Mouse (Mus musculus): Measurements from ENCODE around the gene Dcakd. TPM values are rescaled to one million over a fixed set of nuclear protein-coding genes. Genes with fewer than 3 reads are reported as not detected.

The Dcakd gene
- polyA plus RNA-seq, 1 experiment from 2014 or later = 163 TPM

DNA sequence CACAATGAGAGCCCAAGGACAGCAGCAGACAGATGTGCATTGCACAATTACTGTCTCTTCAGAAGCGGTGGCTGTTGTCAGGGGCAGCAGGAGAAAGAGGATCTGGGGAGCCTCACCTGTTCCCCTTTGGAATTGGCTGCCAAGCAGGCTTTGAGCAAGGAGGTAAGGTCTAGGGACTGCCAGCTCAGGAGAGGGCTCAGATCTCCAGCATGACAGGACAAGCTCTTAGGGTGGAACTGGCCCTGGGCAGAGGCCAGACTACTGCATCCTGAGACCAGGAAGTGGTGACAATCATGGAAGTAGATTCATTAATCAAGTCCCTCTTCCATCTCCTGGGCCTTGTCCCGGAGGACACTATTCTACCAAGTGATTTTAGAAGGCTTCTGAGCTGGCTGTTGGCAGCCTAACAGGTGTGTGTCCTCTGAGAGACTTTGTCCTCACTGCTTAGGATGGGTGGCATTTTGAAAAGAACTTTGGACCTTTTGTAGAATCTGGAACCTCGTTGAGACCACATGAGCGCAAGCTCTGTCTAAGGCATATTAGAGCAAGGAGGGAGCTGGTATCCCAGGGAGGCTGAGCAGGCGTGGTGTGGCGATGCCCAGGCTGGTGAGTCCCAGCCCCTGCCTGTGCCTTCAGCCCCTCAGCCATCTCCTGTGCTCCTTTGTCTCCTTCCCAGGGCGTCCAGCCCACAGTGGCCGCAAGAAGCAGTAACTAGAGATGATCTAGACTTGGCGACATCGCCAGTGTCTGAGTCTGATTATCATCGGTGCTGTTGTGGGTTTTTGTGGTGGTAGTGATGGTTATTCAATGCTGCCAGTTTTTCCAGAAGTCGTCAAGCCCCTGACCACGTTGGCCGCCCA is 38.3 kb upstream of the Dcakd start:
- H3K36me3 ChIP-seq = peaks cover 90% of the 10 kb centered on the region

DNA sequence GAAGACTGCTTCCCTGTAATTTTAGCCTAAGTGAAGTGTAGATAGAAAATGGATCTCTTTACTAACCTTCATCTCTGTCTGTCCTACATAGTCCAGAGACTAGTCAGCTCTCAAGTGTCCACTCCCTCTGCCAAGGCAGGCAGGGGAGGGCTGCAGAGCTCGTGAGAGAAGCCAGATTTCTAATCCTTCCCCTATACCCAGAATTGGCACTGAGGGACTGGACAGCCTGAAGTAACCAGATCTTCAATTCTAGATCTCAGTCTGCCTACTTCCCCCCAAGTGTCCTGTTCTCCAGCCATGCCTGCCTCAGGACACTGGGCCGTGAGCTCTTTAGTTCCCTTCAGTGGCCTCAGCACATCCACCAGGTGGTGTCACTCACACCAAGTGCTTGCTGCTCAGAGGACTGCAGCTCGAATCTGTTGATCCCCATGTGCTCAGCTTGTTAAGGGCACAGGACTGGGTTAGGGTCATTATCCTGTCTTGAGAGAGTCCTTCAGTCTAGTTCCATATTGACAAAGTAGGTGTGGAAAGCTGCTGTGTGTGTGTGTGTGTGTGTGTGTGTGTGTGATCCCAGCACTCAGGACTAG is 30.5 kb upstream of the Dcakd start:
- no peak for ATAC-seq (ENCODE audit: low FRiP score, low read depth)
- WGBS = 72% methylated on average over 3 of the region's 3 CpGs
- H3K36me3 ChIP-seq = peaks cover 85% of the 10 kb centered on the region
- H3K27ac ChIP-seq (replicated peaks) = no peak overlapping the region
- H3K9ac ChIP-seq (replicated peaks) = no peak overlapping the region
- H3K4me1 ChIP-seq = no peaks in the 10 kb centered on the region
- H3K27me3 ChIP-seq = no peaks in the 10 kb centered on the region
- no peak overlapping the region for H3K4me2 ChIP-seq (replicated peaks)
- H3K9me3 ChIP-seq = no peaks in the 10 kb centered on the region
- H3K4me3 ChIP-seq = no peak overlapping the region

More for the DNA sequence above, 38.3 kb upstream of the Dcakd start:
- no peaks in the 10 kb centered on the region for H3K27me3 ChIP-seq
- 96% methylated on average over 14 of the region's 14 CpGs for WGBS
- no peak overlapping the region for H3K27ac ChIP-seq (replicated peaks)
- H3K4me3 ChIP-seq = no peak overlapping the region
- no peak for ATAC-seq (ENCODE audit: low FRiP score, low read depth)
- H3K9ac ChIP-seq (replicated peaks) = no peak overlapping the region
- no peaks in the 10 kb centered on the region for H3K9me3 ChIP-seq
- no peak overlapping the region for H3K4me2 ChIP-seq (replicated peaks)
- H3K4me1 ChIP-seq = no peaks in the 10 kb centered on the region

GRCm38 (mm10) chr11:103056636-103057035 is 28.5 kb upstream of the Dcakd start:
- Histone ChIP-seq H3K27me3 (no peaks in the 10 kb centered on the region), H3K27ac (replicated peaks) (no peak overlapping the region), H3K4me3 (no peak overlapping the region), H3K4me1 (no peaks in the 10 kb centered on the region), H3K9ac (replicated peaks) (no peak overlapping the region), H3K36me3 (peaks cover 87% of the 10 kb centered on the region), H3K9me3 (no peaks in the 10 kb centered on the region), H3K4me2 (replicated peaks) (no peak overlapping the region)
- no peak for ATAC-seq (ENCODE audit: low FRiP score, low read depth)
- 98% methylated on average over 7 of the region's 7 CpGs for WGBS

DNA sequence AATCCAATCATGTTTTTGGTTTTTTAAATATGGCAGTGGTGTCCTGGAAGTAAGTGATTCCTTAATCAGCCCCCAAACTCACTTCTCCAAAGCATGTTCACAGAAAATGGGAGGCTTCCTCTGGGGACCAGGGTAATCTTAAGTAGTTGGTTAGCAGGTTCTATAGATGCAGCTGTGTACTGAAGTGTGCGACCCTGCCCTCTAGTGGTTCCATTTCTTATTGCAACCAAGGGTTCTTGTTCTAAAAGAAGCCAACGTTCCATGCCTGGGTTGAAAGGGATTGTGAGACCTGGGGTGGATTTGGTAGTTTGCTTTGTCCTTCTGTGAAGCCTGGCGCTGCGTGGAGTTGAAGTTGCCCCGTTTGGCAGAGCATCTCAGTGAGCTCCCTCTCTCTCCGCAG is 26.7 kb upstream of the Dcakd start:
- H3K4me3 ChIP-seq = no peak overlapping the region
- no peaks in the 10 kb centered on the region for H3K4me1 ChIP-seq
- H3K36me3 ChIP-seq = peaks cover 85% of the 10 kb centered on the region
- no peak overlapping the region for H3K4me2 ChIP-seq (replicated peaks)
- no peak for ATAC-seq (ENCODE audit: low FRiP score, low read depth)
- H3K27ac ChIP-seq (replicated peaks) = no peak overlapping the region
- no peaks in the 10 kb centered on the region for H3K9me3 ChIP-seq
- WGBS = 47% methylated on average over 6 of the region's 6 CpGs
- H3K9ac ChIP-seq (replicated peaks) = no peak overlapping the region
- no peaks in the 10 kb centered on the region for H3K27me3 ChIP-seq

- Histone ChIP-seq H3K9me3 (no peaks in the 10 kb centered on the region), H3K9ac (replicated peaks) (no peak overlapping the region), H3K4me3 (no peak overlapping the region), H3K4me1 (no peaks in the 10 kb centered on the region), H3K27me3 (no peaks in the 10 kb centered on the region), H3K27ac (replicated peaks) (no peak overlapping the region), H3K4me2 (replicated peaks) (no peak overlapping the region), H3K36me3 (peaks cover 76% of the 10 kb centered on the region)
- 93% methylated on average over 18 of the region's 18 CpGs for WGBS
- no peak for ATAC-seq (ENCODE audit: low FRiP score, low read depth)
Measured at GRCm38 (mm10) chr11:103053191-103054076, 25.3 kb upstream of the Dcakd start.

GRCm38 (mm10) chr11:103052078-103052477 is 23.9 kb upstream of the Dcakd start:
- H3K36me3 ChIP-seq = peaks cover 69% of the 10 kb centered on the region

GRCm38 (mm10) chr11:103051249-103051691 is 23.1 kb upstream of the Dcakd start:
- 86% methylated on average over 8 of the region's 8 CpGs for WGBS
- no peak for ATAC-seq (ENCODE audit: low FRiP score, low read depth)
- Histone ChIP-seq H3K36me3 (peaks cover 68% of the 10 kb centered on the region), H3K4me2 (replicated peaks) (no peak overlapping the region), H3K4me3 (no peak overlapping the region), H3K27ac (replicated peaks) (no peak overlapping the region), H3K9ac (replicated peaks) (no peak overlapping the region), H3K27me3 (no peaks in the 10 kb centered on the region), H3K4me1 (no peaks in the 10 kb centered on the region), H3K9me3 (no peaks in the 10 kb centered on the region)

More at GRCm38 (mm10) chr11:103052078-103052477, 23.9 kb upstream of the Dcakd start:
- Histone ChIP-seq H3K4me2 (replicated peaks) (no peak overlapping the region), H3K9me3 (no peaks in the 10 kb centered on the region), H3K27ac (replicated peaks) (no peak overlapping the region), H3K27me3 (no peaks in the 10 kb centered on the region), H3K4me1 (no peaks in the 10 kb centered on the region), H3K9ac (replicated peaks) (no peak overlapping the region), H3K4me3 (no peak overlapping the region)
- WGBS = 92% methylated on average over 6 of the region's 6 CpGs
- no peak for ATAC-seq (ENCODE audit: low FRiP score, low read depth)

DNA sequence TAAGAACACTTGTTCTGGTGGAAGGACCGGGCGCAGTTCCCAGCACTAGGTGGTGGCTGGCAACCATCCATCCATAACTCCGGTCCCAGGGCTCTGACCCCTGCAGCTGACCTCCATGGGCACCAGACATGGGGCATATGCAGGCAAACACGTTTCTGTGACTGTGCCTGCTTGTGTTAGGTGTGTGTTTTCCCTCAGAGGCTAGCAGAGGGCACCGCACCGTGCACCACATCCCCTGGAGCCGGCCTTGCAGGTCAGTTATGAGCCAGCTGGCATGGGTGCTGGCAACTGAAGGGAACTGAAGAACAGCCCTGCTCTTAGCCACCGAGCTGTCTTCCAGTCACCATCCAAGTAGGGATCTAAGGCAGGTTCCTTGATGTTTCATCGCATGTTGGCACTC is 22.0 kb upstream of the Dcakd start:
- H3K36me3 ChIP-seq = peaks cover 68% of the 10 kb centered on the region
- H3K9me3 ChIP-seq = no peaks in the 10 kb centered on the region
- no peak overlapping the region for H3K4me3 ChIP-seq
- WGBS = 91% methylated on average over 9 of the region's 9 CpGs
- H3K4me1 ChIP-seq = no peaks in the 10 kb centered on the region
- no peak overlapping the region for H3K9ac ChIP-seq (replicated peaks)
- H3K27ac ChIP-seq (replicated peaks) = no peak overlapping the region
- no peaks in the 10 kb centered on the region for H3K27me3 ChIP-seq
- ATAC-seq (ENCODE audit: low FRiP score, low read depth) = no peak
- H3K4me2 ChIP-seq (replicated peaks) = no peak overlapping the region

- Histone ChIP-seq H3K4me3 (no peak overlapping the region), H3K4me1 (no peaks in the 10 kb centered on the region), H3K4me2 (replicated peaks) (no peak overlapping the region), H3K9ac (replicated peaks) (no peak overlapping the region), H3K9me3 (no peaks in the 10 kb centered on the region), H3K27me3 (no peaks in the 10 kb centered on the region), H3K27ac (replicated peaks) (no peak overlapping the region), H3K36me3 (peaks cover 72% of the 10 kb centered on the region)
- WGBS = 92% methylated on average over 5 of the region's 5 CpGs
- ATAC-seq (ENCODE audit: low FRiP score, low read depth) = no peak
Measured at GRCm38 (mm10) chr11:103049611-103050010, 21.5 kb upstream of the Dcakd start.

GRCm38 (mm10) chr11:103046286-103046685 is 18.2 kb upstream of the Dcakd start:
- Histone ChIP-seq H3K9ac (replicated peaks) (no peak overlapping the region), H3K9me3 (no peaks in the 10 kb centered on the region), H3K27ac (replicated peaks) (no peak overlapping the region), H3K36me3 (peaks cover 64% of the 10 kb centered on the region), H3K4me1 (no peaks in the 10 kb centered on the region), H3K4me3 (no peak overlapping the region), H3K4me2 (replicated peaks) (no peak overlapping the region), H3K27me3 (no peaks in the 10 kb centered on the region)
- WGBS = 70% methylated on average over 8 of the region's 8 CpGs
- ATAC-seq (ENCODE audit: low FRiP score, low read depth) = no peak

DNA sequence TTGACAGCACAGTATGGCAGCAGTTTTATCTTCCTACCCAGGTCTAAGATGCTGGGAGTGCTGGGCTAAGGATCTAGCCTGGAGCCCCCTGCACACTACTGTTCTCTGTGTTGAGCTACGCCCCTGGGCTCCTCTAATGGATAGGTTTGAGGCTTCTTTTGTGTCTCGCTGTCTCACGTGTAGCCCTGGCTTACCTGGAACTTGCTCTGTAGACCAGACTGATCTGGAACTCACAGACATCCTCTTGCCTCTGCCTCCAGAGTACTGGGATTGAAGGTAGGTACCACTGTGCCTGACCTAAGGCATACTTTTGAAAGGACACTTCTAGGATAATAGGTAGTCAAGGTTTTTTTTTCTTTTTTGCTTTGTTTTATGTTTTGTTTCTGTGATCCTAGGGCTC is 15.8 kb upstream of the Dcakd start:
- Histone ChIP-seq H3K4me2 (replicated peaks) (no peak overlapping the region), H3K4me1 (no peaks in the 10 kb centered on the region), H3K36me3 (peaks cover 51% of the 10 kb centered on the region), H3K4me3 (no peak overlapping the region), H3K27ac (replicated peaks) (no peak overlapping the region), H3K9me3 (no peaks in the 10 kb centered on the region), H3K27me3 (no peaks in the 10 kb centered on the region), H3K9ac (replicated peaks) (no peak overlapping the region)
- 93% methylated on average over 3 of the region's 3 CpGs for WGBS
- no peak for ATAC-seq (ENCODE audit: low FRiP score, low read depth)

GRCm38 (mm10) chr11:103042828-103043227 is 14.7 kb upstream of the Dcakd start:
- H3K27me3 ChIP-seq = no peaks in the 10 kb centered on the region
- no peak overlapping the region for H3K27ac ChIP-seq (replicated peaks)
- no peaks in the 10 kb centered on the region for H3K4me1 ChIP-seq
- no peaks in the 10 kb centered on the region for H3K9me3 ChIP-seq
- no peak overlapping the region for H3K4me2 ChIP-seq (replicated peaks)
- H3K36me3 ChIP-seq = peaks cover 57% of the 10 kb centered on the region
- ATAC-seq (ENCODE audit: low FRiP score, low read depth) = no peak
- no peak overlapping the region for H3K4me3 ChIP-seq
- H3K9ac ChIP-seq (replicated peaks) = no peak overlapping the region
- WGBS = 80% methylated on average over 4 of the region's 4 CpGs
